Mouse (Mus musculus) spleen, postnatal 10 days (tissue): ENCODE results near the gene Epn2.
"Not testable (repeated sequence)": the region's sequence is repeated elsewhere in the genome, so short reads cannot be mapped to it uniquely, and the experiment has no call there.

Experiments used
- DNase-seq, 2 experiments: peaks; one replicate each; pipeline ENCODE4 v3.0.0; 2021 to 2022; ENCODE audit warnings: low spot score in 2 of 2

Gene Epn2

DNA sequence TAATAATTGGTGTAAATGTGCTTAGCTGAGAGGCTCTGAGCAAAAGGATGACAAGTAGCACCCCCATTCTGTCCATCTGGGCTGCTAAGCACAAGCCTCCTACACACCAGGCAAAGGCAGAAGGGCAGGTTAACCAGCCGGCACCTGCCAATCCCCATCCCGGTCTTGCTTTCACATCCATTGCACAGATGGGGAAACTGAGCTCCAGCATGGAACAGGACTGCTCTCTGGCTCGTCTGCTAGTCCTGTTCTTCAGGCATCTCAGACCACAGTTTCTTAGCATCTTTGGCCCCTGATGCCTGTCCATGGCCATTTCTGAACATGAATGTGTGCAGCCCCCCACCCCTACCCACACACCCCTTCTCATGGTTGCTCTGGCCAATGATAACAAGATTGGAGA lies 12.6 kb upstream of the Epn2 start:
- DNase-seq, result no peak

DNA sequence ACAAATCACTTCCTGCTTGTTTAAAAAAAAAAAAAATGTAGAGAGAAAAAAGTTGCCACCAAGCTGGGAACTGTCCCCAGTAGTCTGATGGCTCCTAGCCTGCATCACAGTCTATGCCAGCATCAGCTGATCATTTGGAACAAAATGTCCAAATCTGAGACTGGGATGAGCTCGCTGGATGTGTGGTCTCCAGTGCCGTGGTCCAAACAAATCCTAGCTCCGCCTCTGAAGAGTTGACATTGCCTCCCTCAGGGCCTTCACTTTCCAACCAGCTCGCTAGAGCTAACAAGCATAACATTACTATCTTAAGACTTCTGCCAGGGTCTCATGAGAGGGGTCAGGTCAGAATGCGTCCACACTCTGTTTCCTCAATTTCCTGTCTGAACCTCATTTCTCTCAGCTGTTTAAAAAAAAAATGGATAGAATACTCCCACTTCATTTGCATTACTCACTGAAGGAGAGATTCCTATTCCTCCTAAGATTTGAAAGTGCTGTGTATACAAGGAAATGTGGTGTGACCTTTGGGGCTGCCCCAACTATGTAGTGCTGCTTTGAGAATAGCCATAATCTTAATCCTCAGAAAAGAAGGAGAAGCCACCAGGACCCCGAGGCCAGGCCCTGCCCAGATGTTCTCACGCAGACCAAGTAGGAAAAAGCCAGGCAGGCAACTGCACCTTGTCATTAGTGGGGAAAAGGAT lies 11.2 kb upstream of the Epn2 start:
- no peak for DNase-seq

DNA sequence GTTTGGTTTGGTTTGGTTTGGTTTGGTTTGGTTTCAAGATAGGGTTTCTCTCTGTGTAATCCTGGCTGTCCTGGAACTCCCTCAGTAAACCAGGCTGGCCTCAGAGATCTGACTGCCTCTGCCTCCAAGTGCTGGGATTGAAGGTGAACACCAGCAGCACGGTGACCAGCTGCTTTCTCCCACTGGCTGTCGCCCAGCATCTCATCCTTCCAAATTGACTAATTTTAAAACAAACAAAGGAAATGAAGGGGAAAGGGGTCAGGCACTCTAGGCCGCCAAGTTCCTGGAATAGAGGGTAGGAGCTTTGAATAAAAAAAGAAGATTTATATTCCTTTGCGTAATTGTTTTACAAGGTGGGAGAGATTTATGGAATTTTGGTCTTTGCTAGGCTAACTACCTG lies 5.9 kb upstream of the Epn2 start:
- no peak for DNase-seq

DNA sequence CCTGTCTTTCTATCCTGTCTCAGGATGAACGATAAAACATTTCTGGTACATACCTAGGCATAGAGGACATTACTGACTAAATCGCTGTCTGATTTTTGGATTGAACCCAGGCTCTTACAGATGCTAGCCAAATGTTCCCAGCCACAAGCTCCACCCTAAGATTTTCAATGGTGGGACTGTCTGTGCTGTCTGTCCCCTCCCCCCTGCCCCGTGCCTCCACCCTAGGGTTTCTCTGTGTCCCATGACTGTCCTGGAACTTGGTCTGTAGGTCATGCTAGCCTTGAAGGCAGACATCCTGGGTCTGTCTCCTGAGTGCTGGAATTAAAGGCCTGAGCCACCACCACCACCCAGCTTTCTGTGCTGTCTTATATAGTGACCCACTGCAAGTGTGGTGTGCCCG lies 5.3 kb upstream of the Epn2 start:
- DNase-seq, result no peak

DNA sequence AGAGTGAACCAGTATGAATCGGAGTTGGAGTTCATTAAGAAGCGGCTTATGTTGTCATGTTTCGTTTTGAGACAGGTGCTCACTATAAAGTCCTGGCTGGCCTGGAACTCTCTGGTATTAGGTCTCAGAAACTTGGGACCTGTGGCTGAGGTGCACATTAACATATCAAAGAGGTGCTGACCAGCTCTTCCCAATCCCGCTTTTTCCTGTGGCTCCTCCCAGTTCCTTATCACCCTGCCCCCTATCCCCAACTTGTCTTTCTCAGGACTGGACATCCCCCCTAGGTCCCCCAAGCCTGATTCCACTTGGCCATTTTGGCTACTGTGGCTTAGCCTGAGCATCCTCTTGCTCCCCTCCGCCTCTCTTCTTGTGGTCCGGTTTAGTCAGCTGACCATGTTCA lies 4.6 kb upstream of the Epn2 start:
- no peak for DNase-seq

DNA sequence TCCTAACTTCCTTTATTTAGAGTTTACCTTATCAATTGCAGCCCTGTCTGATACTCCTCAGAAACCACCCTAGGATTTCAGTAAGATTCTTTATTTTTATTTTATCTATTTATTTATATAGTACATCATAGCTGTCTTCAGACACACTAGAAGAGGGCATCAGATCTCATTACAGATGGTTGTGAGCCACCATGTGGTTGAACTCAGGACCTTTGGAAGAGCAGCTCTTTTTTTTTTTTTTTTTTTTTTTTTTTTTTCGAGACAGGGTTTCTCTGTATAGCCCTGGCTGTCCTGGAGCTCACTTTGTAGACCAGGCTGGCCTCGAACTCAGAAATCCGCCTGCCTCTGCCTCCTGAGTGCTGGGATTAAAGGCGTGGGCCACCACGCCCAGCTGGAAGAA lies 3.3 kb upstream of the Epn2 start:
- DNase-seq, result not testable (repeated sequence)

DNA sequence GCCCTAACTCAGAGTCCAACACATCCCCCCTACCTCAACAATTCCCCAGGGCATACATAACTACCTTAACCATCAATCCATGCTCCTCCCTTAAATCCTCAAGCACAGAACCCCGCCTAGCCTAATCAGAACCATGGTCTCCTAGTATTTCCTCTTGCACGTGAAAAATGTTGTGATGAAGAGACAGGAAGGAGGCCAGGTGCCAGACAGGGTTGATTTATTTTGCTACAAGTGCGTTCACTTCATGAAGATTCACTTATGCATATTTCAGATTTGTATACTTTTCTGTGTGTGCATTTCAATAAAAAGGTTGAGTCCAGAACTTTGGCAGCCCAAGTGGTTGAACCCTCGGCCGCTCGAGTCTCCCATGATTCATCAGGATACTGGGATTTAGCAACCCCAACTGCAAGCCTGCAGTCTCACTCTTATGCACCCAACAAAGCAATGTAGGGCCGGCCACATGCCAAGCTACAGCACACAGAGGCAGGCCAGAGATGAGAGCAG lies 443 bp upstream of the Epn2 start:
- no peak for DNase-seq

DNA sequence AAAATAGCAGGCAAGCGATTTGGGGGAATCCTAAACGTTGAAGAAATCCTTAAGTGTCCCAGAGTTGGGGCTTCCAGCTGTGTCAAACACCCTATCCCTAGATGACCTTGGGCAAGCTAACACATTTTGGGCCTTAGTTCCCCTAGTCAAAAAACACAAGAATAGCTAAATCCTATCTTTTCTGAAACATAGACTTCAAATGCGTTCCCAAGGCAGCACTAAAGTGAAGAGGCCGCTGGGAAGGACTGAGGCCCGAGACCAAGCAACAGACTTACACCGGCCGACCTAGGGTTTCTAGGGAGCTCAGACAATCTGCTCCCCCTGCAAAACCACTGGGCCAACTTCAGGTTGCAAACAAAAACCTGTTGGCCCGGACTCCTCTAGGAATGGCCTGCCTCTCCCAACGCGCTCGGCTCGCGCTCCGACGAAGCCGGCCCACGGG lies 925 bp downstream of the Epn2 start:
- no peak for DNase-seq

DNA sequence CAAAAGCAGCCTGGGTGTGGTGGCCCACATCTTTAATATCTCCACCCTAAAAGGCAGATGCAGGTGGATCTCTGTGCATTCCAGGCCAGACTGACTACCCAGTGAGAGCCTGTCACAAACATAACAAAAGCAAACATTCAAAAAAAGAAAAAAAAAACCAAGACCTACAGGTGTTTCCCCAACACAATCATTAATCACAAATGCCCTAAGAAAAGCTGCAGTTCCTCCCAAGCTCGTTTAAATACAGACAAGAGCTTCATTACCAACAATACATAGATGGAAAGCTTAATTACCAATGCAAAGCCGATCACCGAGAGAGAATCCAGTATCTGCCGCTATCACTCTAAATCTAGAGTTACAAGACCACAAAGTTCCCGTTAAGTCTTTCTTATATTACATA lies 1.5 kb downstream of the Epn2 start:
- no peak for DNase-seq

DNA sequence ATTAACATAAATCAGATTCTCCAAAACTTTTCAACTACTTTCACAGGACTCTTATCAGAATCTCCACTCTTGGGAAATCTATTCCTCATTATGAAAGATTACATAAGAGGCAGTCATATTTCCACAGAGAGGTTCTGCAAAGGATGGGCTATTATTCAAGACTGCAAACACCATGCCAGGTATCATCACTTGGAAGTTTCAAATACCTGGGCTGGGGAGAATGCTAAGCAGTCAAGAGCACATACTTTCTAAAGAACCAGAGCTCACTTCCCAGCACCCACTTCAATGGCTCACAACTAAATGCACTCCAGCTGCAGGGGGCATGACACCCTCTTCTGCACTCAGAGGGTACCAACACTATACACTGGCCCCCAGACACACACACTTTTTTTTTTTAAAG lies 2.1 kb downstream of the Epn2 start:
- DNase-seq, result no peak

DNA sequence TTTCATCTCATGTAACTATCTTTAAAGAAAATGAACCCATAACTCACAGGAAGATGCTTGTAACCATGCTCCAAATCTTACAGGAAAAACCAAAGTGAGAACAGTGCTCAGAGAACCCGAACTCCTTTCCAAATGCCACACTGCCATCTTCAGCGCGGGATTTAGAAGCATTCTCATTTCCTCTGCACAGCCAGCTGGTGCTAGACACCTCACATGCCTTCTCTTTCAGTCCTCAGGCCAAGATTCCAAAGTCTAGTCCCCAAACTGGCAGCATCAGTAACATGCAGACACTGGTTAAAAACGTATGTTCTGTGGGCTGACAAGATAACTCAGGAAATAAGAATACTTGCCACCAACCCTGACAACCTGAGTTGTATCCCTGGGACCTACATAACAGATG lies 6.2 kb downstream of the Epn2 start:
- DNase-seq, result no peak

DNA sequence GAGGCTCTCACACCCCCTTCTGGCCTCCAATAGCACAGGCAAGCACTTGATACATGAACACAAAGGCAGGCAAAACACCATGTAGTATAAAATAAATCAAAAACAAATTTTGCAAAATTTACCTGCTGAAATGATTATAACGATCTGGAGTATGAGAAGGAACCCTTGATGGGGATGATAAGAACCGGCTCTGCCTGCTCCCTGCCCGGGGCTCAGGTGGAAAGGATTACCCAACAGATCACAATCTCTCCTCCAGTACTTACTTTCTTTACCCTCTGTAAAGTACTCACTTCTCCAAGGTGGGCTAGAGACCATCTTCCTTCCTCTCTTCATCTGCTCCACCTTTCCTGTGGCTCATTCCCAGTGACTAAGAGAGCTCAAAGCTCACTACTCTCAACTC lies 8.3 kb downstream of the Epn2 start:
- no peak for DNase-seq

DNA sequence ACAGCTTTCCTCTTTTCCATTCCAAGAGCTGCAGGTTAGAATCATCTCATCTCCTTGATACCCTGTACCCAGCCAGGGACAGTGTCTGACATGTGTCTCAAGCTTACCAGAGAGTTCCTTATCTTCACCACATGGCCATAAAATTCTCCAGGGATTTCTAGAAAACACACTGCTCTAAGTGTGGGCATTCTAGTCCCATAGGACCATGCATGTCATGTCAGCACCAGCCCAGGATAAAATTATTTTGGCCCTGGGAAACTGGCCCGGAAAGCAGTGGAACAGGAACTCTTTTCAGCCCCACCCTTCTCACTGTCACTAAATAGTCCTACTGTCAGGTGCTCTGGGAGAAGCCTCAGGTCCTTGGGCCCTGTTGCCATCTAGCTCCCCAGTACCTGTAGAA lies 9.8 kb downstream of the Epn2 start:
- DNase-seq, result no peak

DNA sequence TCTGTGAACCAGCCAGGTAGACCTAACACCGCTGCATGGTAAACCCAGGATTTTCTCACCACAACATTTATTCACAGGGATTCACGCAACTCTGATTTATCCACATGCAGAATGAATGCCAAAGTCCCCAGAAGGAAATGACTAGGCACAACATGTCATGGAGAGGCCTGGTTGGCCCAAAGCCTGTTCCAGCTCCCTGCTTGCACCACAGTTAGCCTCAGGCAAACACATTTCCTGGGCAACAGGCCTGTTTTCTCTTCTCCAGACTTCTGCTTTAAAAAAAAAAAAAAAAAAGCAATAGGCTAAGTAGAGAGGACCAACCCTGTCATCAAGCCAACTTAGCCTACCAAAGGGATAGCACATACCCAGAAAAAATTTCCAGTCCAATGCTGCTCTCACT lies 14.9 kb downstream of the Epn2 start:
- DNase-seq, result no peak

DNA sequence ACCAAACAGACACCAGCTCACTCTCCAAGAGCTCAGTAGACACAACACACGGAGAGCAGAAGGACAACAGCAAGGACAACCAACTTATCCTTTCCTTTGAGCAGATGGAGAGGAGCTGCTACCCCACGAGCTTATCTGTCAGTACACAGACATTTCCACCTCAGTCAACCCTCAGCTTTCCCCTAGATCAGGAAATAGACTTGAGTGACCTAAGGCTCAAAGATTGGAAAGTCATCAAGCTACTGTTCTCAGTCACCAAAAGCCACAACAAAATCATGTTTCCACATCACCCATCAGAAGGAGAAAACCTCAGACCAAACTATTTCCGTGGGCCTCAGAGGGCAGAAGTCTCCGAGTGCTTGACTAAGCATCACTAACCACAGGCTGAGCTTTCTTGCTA lies 15.5 kb downstream of the Epn2 start:
- DNase-seq, result no peak

DNA sequence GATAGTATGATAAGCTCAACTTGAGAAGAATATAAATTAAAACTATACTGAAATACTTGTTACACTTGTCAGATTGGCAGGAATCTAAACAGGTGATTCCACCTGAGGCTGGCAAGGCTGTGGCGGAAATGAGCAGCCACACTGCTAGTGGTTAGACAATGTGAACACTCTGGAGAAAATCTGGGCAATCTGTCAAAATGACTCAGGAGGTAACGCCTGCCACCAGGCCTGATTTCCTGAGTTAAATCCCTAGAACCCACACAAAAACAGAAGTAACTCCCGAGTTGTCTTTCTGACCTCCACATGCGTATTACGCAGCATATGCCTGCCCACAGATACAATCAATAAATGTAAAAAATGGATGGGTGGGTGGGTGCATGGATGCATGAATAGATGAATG lies 17.1 kb downstream of the Epn2 start:
- no peak for DNase-seq

DNA sequence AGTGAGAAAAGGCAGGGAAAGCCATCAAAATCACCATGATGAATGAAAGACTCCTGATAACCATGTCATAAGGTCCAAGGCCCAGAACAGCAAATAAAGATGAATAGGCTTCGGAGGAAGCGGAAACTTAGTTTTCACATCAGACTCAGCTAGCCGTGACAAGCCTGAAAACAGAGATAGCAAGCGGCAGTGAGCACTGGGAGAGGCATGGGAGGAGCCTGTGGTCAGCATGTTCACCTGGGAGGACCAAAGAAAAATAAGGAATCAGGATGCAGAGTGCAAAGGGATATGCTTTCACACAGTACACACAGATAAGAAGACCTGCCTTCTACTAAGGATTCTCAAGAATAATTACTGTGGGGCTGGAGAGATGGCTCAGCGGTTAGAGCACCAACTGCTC lies 19.9 kb downstream of the Epn2 start:
- no peak for DNase-seq

DNA sequence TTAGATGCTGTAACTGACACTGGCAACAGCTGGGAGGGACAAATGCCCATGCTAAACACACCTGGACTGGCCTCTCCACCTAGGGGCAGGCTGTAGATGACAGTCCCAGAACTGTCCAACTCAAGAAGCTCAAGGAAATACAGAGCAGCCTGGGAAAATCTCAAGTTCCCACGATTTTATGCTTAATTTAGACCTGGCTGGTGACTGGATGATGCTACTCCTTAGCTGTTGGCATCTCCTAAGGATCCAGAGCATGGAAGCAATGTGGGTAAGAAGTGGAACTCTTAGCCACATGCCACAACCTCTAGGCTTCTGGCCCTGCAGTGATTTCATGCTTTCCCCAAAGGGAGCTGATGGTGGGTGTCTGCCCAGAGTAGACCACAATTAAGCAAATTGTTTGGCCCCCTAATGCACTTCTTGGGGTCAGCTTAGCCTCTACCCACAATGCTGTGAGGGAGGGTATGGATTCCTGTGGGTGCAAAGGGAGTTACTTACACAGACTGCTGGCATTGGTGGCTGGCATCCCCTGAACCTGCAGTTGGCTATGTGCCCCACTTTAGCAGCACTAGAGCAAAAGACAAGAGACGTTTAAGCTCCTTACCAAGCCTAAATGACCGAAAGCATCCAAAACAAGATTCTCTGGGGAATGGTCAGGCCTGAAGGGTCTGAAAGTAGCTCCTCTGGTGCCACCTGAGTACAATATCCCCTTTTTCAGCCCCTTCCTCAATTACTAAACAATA lies 26.3 kb downstream of the Epn2 start:
- DNase-seq, result no peak

DNA sequence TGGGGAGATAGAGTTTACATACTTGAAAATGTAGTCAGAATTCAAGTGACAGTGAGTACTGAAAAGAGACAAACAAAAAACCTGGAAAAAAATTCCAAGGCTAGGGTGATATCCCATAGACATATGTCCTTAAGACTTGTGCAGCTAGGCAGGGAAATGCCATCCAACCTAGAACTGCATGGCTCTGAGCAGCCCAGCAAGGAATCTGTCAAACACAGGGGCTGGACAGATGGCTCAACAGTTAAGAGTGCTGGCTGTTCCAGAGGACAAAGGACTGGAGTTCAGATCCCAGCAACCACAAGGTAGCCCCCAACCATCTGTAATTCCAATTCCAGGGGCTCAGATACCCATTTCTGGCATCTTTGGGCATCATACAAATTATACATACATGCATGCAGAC lies 28.9 kb downstream of the Epn2 start:
- DNase-seq, result no peak

DNA sequence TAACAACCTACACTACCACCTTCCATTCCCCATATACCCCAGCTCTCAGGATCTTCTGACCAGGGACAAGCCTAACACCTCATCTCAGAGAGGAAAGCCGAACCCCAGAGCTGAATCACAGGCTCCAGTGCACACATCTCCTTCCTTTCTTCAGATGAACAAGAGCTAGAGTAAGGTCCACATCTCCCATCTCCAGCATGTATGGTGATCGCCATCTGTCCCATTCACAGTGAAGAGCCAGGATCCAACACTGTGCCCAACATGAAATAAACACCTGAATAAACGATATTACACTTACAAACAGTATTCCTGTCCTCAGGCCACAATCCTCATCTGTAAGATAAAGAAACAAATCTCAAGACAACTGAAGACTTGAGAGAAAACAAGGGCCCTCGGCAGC lies 31.8 kb downstream of the Epn2 start:
- DNase-seq, result no peak

DNA sequence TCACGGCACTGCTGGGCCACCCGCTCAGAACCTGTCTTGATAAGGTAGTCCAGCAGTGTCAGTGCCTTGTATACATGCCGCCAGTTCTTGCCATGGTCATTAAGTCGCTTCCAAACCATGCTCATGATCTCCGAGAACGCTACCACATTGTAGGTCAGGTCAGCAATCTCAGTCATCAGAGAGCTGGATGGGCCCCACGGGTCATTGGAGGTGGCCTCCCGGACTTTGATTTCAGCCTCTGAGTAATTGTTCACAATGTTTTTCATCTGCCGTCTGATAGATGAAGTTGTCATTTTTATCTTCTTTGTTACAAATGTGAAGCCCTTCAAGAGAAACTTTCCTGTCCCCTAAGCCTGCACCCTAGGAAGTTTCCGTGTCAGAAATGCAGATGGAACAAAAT lies 33.0 kb downstream of the Epn2 start:
- DNase-seq, result no peak

DNA sequence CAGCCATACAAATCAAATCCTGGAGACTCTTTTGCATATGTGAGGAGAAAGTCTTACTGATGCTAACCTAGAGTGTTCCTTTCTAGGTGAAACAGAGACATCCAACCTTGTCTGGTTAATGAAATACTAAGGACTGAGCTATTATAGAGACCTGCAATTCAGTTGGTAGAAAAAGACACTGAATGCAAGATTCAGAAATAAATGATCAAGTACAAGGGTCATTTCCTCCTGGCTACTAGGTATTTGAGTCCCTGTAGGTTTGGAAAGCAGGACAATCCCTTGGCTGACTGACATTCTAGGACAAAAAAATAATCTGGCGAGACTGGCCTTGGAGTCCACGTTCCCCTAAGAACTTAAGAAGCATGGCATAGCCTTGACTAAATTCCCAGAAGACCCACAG lies 33.9 kb downstream of the Epn2 start:
- no peak for DNase-seq

DNA sequence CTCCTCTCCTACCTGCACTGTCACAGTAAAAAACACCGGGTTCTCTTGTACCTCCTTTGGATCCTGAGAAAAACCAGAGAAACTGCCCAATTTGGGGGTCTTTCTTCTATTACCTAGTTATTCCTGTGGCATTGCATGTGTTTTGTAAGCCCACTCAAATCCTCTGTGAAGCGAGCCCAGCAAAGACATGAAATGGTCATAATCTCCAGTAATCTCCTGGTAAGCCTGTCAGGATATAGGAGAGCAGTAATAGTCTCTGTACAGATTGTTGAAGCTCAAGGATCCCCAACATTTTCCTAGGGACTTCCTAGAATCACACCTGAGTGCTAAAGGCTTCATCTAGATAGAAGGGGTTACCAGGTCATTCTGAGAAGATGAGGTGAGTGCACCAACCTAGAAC lies 38.4 kb downstream of the Epn2 start:
- DNase-seq, result no peak

DNA sequence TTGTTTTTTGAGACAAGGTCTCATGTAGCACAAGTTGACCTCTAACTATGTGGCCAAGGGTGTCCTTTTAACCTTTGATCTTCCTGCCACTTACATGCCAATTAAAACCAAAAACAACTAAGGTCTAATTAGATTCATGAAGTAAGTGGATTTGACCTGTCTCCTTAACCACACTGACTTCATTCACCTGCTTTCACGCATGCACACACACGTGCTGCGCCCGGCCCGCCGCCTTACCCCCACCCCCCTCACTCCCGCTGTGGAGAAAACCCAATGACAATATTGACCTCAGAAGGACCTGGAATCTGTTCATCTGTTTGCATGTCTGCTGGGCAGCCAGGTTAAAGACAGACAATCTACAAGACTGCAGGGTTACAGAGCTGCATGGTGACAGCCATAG lies 38.8 kb downstream of the Epn2 start:
- DNase-seq, result no peak
